Mouse (Mus musculus): ENCODE measurements around the gene Ncor2. TPM values are rescaled to one million over a fixed set of nuclear protein-coding genes. Genes with fewer than 3 reads are reported as not detected.

The Ncor2 gene
- polyA plus RNA-seq, 1 experiment = 31.3 TPM

DNA sequence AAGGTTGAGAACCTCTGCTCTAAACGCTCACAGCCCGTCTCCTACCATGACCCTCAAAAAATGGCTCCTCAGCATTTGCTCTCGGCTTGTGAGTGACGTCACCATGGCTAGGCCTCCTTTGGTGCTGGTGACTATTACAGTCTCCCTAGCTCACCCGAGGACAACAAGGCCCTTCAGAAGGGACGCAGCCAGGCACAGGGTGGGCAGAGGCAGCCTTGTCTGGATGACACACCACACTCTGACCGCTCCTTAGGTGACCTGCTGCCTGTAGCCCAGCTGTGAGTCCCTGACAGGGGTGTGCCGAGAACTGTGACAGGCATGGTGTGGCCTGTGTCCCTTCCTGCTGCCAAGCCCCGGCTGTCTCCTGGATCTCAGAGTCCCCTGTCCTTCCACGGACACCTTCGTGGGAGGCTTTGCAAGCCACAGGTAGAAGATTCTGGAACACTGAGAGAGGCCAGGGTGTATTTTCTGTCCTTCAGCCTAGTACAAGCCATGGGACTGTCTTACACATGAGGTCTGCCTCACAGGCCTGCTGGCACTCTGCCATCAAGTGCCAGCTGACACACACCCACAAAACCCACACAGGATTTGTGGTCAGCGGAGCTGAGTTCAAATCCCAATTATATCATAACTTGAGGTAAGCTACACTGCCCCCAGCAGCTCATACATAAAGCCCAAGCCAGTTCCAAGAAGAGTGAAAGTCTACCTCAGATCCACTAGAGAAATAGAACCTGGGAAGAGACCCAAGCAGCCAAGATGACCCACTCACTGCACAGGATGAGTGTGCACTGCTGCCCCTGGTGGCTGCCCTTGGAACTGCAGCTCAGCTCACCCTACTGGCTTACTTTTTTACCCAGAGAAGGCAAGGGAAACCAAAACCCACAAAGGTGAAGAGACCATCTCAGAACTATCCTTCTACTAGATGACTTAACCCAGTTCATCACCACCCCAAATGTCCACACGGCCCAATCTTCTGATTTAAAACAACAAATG lies 112.2 kb downstream of the Ncor2 start:
- DNase-seq (ENCODE audit: low read depth) = no peak

DNA sequence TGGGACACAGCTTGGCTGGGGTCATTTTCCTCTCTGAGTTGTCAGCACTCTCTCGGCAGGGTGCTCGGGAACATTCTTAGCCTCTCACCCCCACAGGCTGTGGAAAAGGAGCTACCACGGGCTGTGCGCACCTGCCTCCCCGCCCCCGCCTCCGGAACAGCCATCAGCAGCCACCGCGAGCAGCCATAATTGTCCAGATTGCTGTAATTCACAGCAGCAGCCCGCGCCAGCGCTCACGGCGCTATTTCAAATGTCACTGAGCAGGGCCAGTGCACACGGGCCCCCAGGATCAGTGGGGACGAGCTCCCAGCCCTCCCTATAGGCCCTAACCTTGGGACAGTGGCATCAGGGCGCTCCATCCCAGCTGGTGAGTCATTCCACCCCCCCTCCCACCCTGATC lies 116.0 kb downstream of the Ncor2 start:
- no peak for DNase-seq (ENCODE audit: low read depth)

DNA sequence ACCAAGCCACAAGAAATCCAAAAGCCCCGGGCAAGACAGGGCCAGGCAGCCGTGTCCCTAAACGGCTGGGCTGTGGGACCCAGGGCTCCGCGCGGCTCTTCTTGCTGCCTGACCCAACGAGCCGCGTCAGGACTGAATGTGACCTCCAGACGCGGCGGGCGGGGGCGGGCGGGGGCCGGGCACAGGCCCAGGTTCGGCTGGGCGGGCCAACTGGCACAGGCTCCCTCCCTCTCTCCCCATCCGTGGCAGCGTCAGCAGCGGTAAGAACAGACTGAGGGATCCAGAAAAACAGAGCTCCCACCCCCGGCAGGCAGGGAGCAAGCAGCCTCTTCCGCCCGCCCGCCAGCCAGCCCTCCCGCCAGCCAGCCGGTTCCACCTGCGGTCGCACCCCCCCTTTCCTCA lies 120.8 kb downstream of the Ncor2 start:
- DNase-seq (ENCODE audit: low read depth) = no peak

DNA sequence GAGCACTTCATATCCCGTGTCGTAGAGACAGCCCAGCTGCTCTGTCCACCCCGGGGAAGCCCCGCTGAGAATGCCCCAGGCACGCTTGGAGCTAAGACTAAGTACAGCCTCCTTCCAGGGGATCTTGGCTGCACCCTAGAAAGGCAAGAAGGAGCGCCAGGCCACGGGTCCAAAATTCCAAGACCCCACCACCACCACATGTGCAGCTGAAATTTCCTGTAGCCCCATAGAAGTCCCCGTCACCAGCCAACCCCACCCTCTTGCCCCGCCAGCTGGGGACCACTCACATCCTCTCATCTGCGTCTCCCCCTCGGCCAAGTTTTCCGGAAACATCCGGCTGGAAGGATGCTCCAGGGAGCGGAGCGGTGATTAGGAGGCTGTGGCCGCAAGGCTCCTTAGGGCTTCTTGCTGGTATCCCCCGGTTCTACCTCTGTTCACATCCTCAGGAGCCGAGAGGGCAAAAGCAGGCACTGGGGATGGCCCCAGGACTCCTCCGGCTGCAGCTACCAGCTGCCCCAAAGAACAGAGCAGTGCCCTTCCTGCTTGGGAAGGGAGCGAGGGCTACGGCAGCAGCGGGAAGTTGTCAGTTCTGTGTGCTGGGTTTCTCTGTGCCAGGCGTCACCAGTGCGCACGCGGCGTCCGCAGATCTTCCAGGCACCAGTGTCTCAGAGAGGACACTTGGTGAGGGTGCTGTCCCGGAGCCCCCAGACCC lies 121.3 kb downstream of the Ncor2 start:
- no peak for DNase-seq (ENCODE audit: low read depth)

DNA sequence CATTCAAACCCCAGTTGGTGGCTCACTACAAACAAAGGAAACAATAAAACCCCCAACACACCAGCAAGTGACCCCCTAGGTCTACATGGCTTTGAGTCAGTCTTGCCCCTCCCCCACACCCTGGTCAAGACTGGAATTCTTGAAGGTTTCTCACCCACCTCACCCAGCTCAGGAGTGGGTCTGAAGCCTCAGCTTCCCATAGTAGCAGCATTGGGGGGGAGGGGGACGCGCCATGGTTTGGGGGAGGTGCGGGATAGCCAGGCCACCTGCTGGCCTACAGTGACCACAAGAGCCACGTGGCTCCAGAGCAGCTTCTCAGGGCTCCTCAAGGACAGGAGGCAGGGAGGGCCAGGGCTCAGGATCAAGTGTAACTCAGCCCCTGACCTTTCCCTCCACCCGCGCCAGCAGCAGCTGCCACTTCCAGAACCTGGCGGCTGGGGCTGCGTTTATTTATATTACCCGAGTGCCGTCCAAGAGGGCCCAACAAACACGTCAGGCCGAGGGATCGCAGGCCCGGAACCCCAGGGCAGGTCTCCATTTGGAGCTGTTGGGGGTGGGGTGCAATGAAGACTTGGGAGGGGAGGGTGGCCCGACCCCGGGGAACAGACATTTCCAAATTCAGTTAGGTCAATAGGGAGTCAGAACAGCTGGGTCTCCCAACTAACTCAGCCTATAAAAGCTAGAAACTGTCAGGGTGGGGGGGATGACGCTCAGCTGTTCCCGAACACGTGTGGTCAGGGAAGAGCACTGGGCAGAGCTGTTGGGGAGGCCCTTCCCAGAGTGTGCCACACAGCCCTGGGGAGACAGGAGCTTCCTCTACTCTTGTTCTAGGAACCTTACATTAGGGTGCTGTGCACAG lies 122.1 kb downstream of the Ncor2 start:
- no peak for DNase-seq (ENCODE audit: low read depth)

DNA sequence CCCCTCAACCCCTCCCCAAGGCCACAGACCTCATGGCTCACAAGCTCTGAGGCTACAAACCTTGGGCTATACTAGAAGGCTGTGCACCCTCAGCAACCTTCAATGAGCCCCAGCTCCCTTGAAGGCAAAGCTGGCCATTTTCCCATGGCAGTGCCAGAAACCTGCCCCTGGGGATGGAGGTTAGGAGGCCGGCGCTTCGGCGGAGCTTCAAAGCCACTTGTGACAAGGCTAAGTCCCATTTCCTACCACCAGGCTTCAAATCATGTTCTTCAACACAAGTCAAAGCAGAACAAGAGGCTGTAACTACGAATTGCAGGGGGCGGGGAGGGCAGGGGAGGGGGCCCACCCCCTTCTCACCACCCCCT lies 122.7 kb downstream of the Ncor2 start:
- DNase-seq (ENCODE audit: low read depth) = no peak

DNA sequence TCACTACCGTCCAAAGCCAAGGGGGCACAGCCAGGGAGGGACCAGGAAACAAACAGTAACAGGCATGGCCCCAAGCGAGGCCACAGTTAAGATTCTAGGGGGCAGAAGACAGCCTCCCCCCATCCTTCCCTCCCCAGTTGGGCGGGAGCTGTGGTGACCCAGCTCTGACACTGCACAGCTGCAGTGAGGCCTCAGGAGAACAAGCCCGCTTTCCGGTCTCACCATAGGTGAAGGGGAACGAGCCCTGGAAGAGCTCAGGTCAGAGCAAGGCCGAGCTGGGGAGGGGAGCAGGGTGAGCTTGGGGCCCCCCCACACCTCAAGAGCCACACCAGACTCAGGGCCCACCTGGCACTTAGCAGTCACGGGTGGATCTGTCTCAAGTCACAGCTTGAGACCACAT lies 123.1 kb downstream of the Ncor2 start:
- no peak for DNase-seq (ENCODE audit: low read depth)

DNA sequence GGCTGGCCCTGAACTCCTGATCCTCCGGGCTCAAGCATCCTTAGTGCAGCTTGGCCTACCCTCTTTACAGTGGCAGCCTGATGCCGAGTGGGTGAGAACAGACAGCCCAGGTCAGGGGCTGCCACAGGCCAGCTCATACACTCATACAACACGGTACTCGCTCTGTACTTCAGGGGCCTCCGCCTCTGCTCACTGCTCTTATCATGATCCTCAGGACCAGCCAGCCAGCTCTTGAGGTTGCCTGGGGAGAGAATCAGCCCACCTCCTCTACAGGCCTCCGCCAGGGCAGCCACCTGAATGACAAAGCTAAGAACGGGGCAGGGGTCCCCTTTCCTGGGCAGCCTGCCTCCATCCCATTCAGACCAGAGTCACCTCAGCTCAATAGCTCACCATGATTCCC lies 125.4 kb downstream of the Ncor2 start:
- DNase-seq (ENCODE audit: low read depth) = no peak

DNA sequence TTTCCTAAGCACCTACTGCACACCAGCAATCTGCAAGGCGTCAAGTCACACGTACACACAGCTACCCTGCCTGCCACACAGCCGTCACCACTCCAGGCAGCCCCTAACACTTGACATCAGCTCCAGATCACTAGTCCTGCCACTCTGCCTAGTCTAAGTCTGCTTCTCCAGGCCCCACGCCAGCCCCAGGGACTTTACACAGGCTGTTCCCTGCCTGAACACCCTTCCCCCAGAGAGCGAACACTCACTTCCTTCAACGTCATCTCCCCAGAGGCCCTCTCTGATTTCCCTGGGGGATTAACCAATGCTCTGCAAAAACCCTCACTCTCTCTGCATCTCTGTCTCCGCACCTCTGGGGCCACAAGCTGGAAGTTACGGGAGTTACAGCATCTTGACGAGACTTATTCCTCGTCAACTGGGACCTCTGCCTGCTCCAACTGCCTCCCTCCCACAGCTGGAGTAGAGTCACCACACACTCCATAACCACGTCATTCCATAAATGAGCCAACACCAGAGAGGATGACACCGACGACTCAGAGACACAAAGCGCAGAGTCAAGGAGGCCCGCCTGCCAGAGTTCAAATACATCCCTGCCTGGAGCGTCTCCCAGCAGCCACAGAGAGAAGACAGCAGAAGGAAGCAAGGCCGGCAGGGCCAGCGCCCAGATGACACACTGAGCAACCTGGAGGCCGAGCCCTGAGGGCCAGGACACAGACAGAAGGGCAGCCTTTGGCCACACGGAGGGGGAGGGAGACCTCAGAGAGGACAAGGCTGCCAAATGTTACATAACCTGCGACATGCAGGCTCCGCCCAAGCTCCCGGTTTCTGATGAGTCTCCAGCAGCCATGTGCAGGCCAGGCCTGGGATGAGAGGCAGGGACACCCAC lies 126.2 kb downstream of the Ncor2 start:
- no peak for DNase-seq (ENCODE audit: low read depth)

DNA sequence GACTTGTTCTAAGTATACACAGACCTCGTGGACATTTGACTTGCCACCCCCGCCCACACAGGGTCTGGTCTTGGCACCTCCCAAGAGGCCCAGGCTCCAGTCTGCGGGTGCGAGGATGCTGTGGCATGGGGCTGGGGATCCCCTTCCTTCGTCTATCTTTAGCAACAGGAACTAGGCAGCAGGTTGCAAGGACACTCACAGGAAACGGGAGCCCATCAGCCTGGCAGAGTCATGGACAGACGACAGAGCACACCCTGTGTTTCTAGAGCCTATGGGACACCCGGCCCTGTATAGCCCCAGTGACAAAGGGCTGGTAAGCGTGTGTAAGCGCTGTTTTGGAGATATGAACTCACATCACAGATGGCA lies 126.8 kb downstream of the Ncor2 start:
- DNase-seq (ENCODE audit: low read depth) = no peak

DNA sequence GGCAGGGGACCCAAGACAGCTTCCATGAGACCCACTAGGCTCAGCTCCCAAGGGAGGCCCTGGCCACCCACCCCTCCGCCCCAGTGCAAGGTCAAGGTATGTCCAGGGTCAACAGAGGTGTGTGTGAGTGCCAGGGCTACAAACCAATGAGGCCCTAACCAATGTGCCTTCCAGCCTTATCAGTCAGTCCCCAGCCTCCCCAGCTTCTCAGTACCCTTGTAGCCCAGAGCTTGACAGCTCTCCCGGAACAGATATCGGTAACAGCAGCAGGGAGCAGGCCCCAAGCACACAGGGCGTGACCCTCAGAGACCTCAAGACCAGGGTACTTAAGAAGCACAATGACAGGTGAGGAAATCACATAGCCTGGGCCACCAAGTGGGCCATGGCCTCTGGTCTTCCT lies 129.5 kb downstream of the Ncor2 start:
- no peak for DNase-seq (ENCODE audit: low read depth)

DNA sequence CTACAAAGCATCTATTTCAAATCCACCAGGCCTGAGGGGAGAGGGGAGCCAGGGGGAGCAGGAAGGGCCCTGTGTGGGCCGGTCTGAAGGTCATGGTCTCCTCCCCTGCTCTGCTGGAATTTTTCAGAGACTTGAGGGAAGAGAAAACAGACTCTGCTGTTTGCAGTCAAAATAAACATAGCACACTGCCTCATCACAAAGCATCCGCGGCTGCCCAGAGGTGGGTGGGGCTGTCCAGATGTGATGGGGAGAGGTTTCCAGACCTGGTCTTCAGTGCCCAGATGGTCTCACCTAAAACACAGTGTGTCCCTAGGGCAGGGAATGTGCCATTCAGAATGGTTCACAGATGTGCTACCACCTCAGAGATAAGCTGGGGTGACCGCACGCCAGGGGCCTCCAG lies 132.6 kb downstream of the Ncor2 start:
- no peak for DNase-seq (ENCODE audit: low read depth)

DNA sequence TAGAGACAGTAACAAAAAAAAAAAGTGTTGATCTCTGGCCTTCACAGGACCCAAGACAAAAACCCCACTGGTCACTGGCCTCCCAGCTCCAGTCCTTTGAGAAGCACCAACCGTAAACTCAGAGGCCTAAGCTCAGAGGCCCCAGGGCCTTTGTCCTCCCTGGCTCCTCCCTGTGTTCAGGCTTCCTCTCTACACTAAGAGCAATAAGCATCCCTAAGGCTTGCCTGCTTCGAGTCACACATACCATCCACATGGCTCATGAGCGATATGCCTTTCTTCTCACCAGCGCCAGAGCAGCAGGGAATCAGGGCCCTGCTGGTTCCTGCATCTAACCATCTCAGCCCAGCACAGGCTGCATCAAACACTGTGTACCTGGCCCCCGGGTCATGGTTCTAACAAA lies 133.8 kb downstream of the Ncor2 start:
- no peak for DNase-seq (ENCODE audit: low read depth)

DNA sequence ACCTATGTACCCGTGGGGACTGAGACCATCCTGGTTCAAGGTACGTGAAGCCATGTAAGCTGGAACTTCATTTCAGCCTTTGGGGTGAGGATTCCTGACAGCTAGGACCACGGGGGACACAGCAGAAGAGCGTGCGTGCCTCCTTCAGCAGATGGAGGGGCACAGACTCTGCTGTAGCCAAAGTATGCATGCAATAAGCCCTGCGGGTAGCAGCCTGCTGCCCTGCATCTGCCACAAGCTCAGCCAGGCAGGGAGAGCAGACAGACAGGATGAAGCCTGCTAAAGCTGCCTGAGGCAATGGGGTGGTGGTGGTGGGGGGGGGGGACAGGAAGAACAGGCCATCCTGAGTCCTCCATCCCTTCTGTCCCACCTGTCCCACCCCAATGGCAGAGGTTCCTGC lies 135.6 kb downstream of the Ncor2 start:
- no peak for DNase-seq (ENCODE audit: low read depth)

DNA sequence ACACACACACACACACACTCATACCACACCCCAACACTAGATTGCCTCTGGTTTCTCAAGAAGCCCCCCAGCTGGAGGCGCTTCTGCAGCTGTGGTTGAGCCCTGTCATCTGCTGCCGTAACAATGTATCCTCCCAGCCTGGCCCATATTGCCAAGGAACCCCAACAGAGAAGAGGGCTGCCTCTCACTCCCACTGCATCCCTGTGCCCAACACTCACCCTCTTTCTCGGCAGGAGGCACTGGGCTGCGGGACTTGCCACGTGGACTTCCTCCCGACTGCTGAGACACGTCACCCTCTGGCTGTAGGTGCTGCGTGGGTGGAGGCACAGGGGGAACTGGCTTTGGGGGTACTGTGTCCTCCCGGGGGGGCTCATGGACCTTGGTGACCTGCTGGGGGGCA lies 137.4 kb downstream of the Ncor2 start:
- DNase-seq (ENCODE audit: low read depth) = no peak

DNA sequence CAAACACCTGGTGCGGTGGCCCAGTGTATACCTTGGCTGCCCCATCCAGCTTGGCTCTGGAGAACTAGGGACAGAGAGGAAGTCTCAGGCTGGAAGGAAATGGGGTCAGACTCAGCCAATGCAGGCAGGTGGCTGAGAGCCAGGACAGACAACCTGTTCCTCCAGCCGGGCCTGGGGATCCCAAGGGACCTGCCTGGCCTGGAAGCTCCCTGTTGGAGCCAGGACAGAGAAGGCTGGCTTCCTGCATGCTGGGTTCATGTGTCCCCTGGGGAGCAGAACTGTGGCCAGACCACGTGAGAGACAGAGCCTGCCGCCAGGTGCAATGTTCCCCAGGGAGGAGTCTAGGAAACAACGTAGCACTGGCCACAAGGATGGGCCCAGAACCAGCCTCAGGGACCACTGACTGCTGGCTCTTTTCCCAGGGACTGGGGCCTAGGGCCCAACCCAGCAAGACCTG lies 138.9 kb downstream of the Ncor2 start:
- DNase-seq (ENCODE audit: low read depth) = peak; percentile 98

DNA sequence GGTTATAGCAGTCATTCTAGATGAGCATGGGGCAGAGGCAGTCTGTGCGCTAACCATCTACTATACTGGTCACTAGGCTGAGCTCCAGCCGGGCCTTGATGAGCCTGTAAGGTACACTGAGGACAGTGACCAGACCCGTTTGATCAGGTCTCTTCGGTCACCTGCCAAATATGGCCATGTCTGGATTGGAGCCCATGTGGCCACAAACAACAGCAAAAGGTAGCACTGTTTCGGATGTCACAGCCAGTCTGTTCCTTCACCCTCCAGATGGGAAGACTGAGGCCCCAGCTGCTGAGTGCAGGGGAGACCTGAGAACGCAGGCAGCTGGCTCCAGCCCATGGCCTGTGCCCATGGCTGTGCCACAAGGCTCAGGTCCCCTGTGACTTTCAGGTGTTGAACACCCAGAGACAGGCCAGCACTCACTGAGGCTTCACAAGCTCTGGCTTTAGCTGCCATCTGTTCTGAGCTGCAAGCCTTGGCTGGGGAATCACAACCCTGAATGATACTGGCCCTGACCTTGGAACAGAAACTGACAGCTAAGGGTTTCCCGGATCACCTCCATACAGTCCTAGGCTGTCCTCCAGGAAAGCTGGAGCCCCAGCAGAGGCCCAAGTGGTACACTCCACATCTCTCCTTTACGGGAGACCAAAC lies 139.5 kb downstream of the Ncor2 start:
- no peak for DNase-seq (ENCODE audit: low read depth)

DNA sequence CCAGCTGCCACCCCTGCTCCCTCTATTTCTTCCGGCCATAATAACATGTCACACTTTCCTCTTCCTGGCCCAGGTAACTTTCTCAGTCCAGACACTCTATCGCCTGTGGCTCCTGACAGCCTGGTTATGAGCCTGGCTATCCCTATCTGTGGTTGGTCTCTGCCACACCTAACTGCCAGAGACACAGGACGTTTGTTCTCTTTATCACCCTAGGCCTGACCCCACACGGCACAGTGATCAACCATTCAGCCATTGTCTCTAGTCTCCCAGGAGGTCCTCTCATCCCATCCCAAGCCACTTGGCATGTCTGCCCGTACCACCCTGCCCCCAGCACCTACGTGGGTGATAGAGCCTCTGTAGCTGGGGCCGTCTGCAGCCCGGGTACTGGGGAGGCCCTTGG lies 142.5 kb downstream of the Ncor2 start:
- DNase-seq (ENCODE audit: low read depth) = no peak

DNA sequence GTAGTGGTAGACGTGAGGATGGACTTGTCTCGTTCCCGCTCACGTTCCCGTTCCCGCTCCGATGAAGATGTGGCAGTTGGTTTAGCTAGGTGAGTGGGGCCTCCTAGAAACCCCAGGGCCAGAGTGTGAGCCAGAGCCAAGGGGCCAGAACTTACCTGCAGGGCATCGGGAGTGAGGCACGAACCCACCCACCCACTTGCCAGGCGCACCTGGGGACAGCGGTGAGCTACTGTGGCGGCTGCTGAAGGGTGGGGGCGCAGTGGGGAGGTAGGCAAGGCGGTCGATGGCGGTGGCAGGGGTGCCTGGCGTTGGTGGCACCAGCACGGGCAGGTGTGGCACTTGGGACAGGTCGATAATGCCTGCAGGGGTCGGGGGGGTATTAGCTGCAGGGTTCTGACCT lies 150.1 kb downstream of the Ncor2 start:
- no peak for DNase-seq (ENCODE audit: low read depth)

DNA sequence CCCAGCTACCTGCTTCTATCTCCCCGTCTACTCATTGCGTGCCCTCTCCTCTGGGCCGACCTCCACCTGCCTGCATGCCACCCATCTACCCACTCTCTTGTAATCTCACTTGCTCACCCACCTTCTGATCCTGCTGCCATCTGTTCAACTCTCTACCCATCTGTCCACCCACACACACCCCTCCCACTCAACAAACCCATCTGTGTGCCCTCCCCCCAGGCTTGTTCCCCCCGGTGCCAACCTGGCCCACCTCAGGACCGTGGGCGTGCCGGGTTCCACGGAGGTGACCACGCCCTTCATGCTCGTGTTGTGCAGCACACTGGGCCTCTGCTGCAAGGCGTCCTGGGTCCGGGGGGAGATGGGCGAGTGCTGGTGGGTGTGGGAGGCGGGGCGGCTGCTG lies 150.6 kb downstream of the Ncor2 start:
- no peak for DNase-seq (ENCODE audit: low read depth)

DNA sequence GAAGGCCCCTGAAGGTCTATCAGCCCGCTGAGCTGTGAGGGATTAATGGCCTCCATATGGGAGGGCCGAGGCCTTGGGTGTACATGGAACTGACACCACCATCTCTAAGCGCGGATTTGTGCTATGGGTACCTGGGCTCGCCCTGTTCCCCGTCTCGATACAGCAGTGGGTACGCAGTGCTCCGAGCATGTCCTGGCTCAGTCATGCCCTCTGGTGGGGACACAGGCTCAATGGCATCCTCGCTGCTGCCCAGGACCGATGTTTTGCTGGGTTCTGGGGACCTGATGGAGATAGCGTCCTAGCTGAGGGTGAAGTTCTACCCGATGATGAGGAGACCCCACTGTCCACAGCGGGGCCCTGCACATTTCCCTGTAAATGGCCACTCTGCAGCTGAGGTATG lies 155.0 kb downstream of the Ncor2 start:
- DNase-seq (ENCODE audit: low read depth) = no peak

Measured in gonadal fat pad, adult 2 months (tissue).